Mouse (Mus musculus): Measurements from ENCODE around the gene Rbfox3. TPM values are rescaled to one million over a fixed set of nuclear protein-coding genes. Genes with fewer than 3 reads are reported as not detected.

Rbfox3 gene
- total and polyA plus RNA-seq, 3 experiments = not detected

- TF ChIP-seq CHD1 (IDR thresholded peaks at IDR 0.05; ENCODE audit: low read depth, low read length) (no peak), IRF4 (IDR thresholded peaks at IDR 0.05; ENCODE audit: low read depth, low read length) (peak; percentile 80), TCF12 (IDR thresholded peaks at IDR 0.05; ENCODE audit: low read depth, low read length) (no peak), JUND (conservative IDR thresholded peaks at IDR 0.05; ENCODE audit: low read depth, low read length) (0 out of 2 replicates have a peak, but pooled peaks have one; percentile 29), NRF1 (IDR thresholded peaks at IDR 0.05; ENCODE audit: low read depth, low read length) (no peak), NELFE (IDR thresholded peaks at IDR 0.05; ENCODE audit: low read depth, low read length) (no peak), POLR2AphosphoS2 (IDR thresholded peaks at IDR 0.05; ENCODE audit: low read depth, low read length) (no peak), MAFK (IDR thresholded peaks at IDR 0.05; ENCODE audit: insufficient replicate concordance, low read length) (no peak), HCFC1 (IDR thresholded peaks at IDR 0.05; ENCODE audit: low read depth, low read length) (no peak), MAX (IDR thresholded peaks at IDR 0.05; ENCODE audit: low read length) (no peak)
Observed at GRCm38 (mm10) chr11:118731655-118732054, 179.7 kb downstream of the Rbfox3 start (continued).

GRCm38 (mm10) chr11:118729373-118729772 lies 182.0 kb downstream of the Rbfox3 start:
- H3K4me3 ChIP-seq (replicated peaks in 1 of 3; ENCODE audit: low read depth in 2 of 3, low read length in 2 of 3, poor library complexity in 1 of 3) = no peak overlapping the region
- no peak overlapping the region for H3K9ac ChIP-seq (ENCODE audit: insufficient read depth, low read depth)
- H3K27ac ChIP-seq (ENCODE audit: insufficient read depth, low read depth) = no peak overlapping the region
- DNase-seq (ENCODE audit: extremely low read depth) = no peak
- H3K4me1 ChIP-seq (ENCODE audit: control insufficient read depth in 1 of 2, insufficient read depth in 2 of 2) = peaks cover 0 to 5% of the 10 kb centered on the region in 2 experiments; a peak in 2 of 4 replicates
- H3K36me3 ChIP-seq (replicated peaks in 1 of 2; ENCODE audit: control insufficient read depth in 1 of 2, insufficient read depth in 1 of 2, low read length in 1 of 2) = no peaks in the 10 kb centered on the region
- H3K9me3 ChIP-seq (replicated peaks; ENCODE audit: low read length) = peaks cover 12% of the 10 kb centered on the region
- no peaks in the 10 kb centered on the region for H3K79me2 ChIP-seq (replicated peaks; ENCODE audit: control insufficient read depth, extremely low read depth, insufficient read depth, poor library complexity, severe bottlenecking)
- peaks cover 90% of the 10 kb centered on the region for H3K27me3 ChIP-seq (replicated peaks)
- no peak overlapping the region for H3K4me2 ChIP-seq (ENCODE audit: insufficient read depth, low read depth, poor library complexity, severe bottlenecking)
- dilution Hi-C loops (cut with MboI; ENCODE audit: extremely low pct_ligation_motif_present, extremely low pct_unique_long_range_greater_than_20kb, low sequenced_read_pairs) = no loop called here
- in situ Hi-C loops (cut with MboI; ENCODE audit: low pct_ligation_motif_present, low pct_unique_long_range_greater_than_20kb, low sequenced_read_pairs) = loop anchor here (25.0 kb wide), 1 partner anchor 292 kb away; the partner anchor contains the start of gene C1qtnf1
- no peak for TF ChIP-seq RAD21 (IDR thresholded peaks at IDR 0.05; ENCODE audit: low read depth, low read length)

- Histone ChIP-seq H3K9ac (ENCODE audit: insufficient read depth, low read depth) (no peak overlapping the region), H3K4me1 (ENCODE audit: control insufficient read depth in 1 of 2, insufficient read depth in 2 of 2) (peaks cover 0 to 7% of the 10 kb centered on the region in 2 experiments; a peak in 2 of 4 replicates), H3K9me3 (replicated peaks; ENCODE audit: low read length) (peaks cover 12% of the 10 kb centered on the region), H3K79me2 (replicated peaks; ENCODE audit: control insufficient read depth, extremely low read depth, insufficient read depth, poor library complexity, severe bottlenecking) (no peaks in the 10 kb centered on the region), H3K27ac (ENCODE audit: insufficient read depth, low read depth) (no peak overlapping the region), H3K36me3 (replicated peaks in 1 of 2; ENCODE audit: control insufficient read depth in 1 of 2, insufficient read depth in 1 of 2, low read length in 1 of 2) (no peaks in the 10 kb centered on the region), H3K4me3 (replicated peaks in 1 of 3; ENCODE audit: low read depth in 2 of 3, low read length in 2 of 3, poor library complexity in 1 of 3) (no peak overlapping the region), H3K27me3 (replicated peaks) (peaks cover 88% of the 10 kb centered on the region), H3K4me2 (ENCODE audit: insufficient read depth, low read depth, poor library complexity, severe bottlenecking) (no peak overlapping the region)
- in situ Hi-C loops (cut with MboI; ENCODE audit: low pct_ligation_motif_present, low pct_unique_long_range_greater_than_20kb, low sequenced_read_pairs) (loop anchor here (25.0 kb wide), 1 partner anchor 291 kb away; the partner anchor contains the start of gene C1qtnf1), dilution Hi-C loops (cut with MboI; ENCODE audit: extremely low pct_ligation_motif_present, extremely low pct_unique_long_range_greater_than_20kb, low sequenced_read_pairs) (no loop called here)
- no peak for DNase-seq (ENCODE audit: extremely low read depth)
- no peak for TF ChIP-seq USF2 (conservative IDR thresholded peaks at IDR 0.05; ENCODE audit: low read depth, low read length)
- TF ChIP-seq NRF1 (IDR thresholded peaks at IDR 0.05; ENCODE audit: low read depth, low read length) = no peak
- TF ChIP-seq PAX5 (IDR thresholded peaks at IDR 0.05; ENCODE audit: low read length) = no peak
- no peak for TF ChIP-seq SMC3 (IDR thresholded peaks at IDR 0.05; ENCODE audit: low read depth, low read length)
- TF ChIP-seq ZKSCAN1 (IDR thresholded peaks at IDR 0.05; ENCODE audit: borderline replicate concordance, low read depth, low read length) = no peak
- no peak for TF ChIP-seq E2F4 (IDR thresholded peaks at IDR 0.05; ENCODE audit: insufficient replicate concordance, low read depth, low read length)
- no peak for TF ChIP-seq EP300 (IDR thresholded peaks at IDR 0.05; ENCODE audit: low read length)
- no peak for TF ChIP-seq MXI1 (IDR thresholded peaks at IDR 0.05; ENCODE audit: low read depth, low read length)
- TF ChIP-seq RAD21 (IDR thresholded peaks at IDR 0.05; ENCODE audit: low read depth, low read length) = no peak
- TF ChIP-seq JUN (IDR thresholded peaks at IDR 0.05; ENCODE audit: insufficient read depth, low read depth, low read length) = no peak
- no peak for TF ChIP-seq USF1 (IDR thresholded peaks at IDR 0.05; ENCODE audit: low read depth, low read length)
- TF ChIP-seq ZMIZ1 (IDR thresholded peaks at IDR 0.05; ENCODE audit: low read depth, low read length) = no peak
- no peak for TF ChIP-seq JUND (conservative IDR thresholded peaks at IDR 0.05; ENCODE audit: low read depth, low read length)
- no peak for TF ChIP-seq ZC3H11A (IDR thresholded peaks at IDR 0.05; ENCODE audit: low read depth, low read length)
Observed at GRCm38 (mm10) chr11:118728797-118729196, 182.6 kb downstream of the Rbfox3 start.

All from CH12.LX (cell line).